Mouse (Mus musculus) ES-Bruce4 (cell line): ENCODE results near the gene Slc17a3.

Source experiments
- EP300 ChIP-seq: IDR thresholded peaks from 2 replicates; pipeline ENCODE4 v1.6.1; 2011; ENCODE audit warnings: low read depth, low read length; ENCODE audit not compliant: insufficient read depth
- POLR2A ChIP-seq: IDR thresholded peaks from one replicate; pipeline ENCODE4 v1.8.1; 2011; ENCODE audit warnings: low read length; ENCODE audit not compliant: insufficient read depth

DNA sequence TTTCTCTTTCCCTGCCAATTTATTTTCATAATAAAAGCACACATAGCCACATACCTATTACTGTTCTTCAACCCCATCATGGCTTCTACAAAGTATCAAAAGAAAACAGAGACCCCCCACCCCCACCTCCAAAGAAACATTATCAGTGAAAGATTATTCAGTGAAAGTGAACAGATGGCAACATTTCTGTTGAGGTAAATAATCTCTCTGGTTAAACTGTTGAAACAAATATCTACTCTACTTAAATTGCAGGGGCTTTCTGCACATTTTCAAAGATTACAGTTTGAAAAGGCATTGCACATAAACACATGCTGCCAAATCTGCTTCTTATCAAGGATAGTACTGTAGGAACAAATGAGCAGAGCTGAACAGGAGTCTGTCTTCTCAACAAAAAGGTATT is 22.6 kb downstream of the Slc17a3 start:
- no peak for TF ChIP-seq POLR2A
- TF ChIP-seq EP300 = no peak
